Mouse (Mus musculus) forebrain, embryonic 15.5 days (tissue): ENCODE results near the gene Pld4. TPM values are rescaled to one million over a fixed set of nuclear protein-coding genes. Genes with fewer than 3 reads are reported as not detected.

ENCODE experiments used
- ATAC-seq: fragments of 200-750 bp; cut with Nextera tagmentation; replicated peaks from 2 replicates; pipeline ENCODE4 v1.8.0; 2017; ENCODE audit warnings: mild to moderate bottlenecking, moderate TSS enrichment, moderate library complexity
- H3K27ac ChIP-seq: fragments of 300-500 bp; sonication (generic); replicated peaks from 2 replicates; pipeline ENCODE4 v1.5.1; 2015; ENCODE audit warnings: mild to moderate bottlenecking, inconsistent platforms
- H3K27me3 ChIP-seq: fragments of 300-500 bp; sonication (generic); 2 replicates; pipeline ENCODE4 v1.6.1; 2015; ENCODE audit warnings: inconsistent platforms
- H3K36me3 ChIP-seq: fragments of 300-500 bp; sonication (generic); 2 replicates; pipeline ENCODE4 v1.6.1; 2015; ENCODE audit warnings: mild to moderate bottlenecking, inconsistent platforms
- H3K4me1 ChIP-seq: fragments of 300-500 bp; sonication (generic); 2 replicates; pipeline ENCODE4 v1.6.1; 2015; ENCODE audit warnings: inconsistent platforms
- H3K4me2 ChIP-seq: fragments of 300-500 bp; sonication (generic); replicated peaks from 2 replicates; pipeline ENCODE4 v1.6.1; 2015; ENCODE audit warnings: mild to moderate bottlenecking, inconsistent platforms
- H3K4me3 ChIP-seq: fragments of 300-500 bp; sonication (generic); 2 replicates; pipeline ENCODE4 v1.5.1; 2015; ENCODE audit warnings: mild to moderate bottlenecking, inconsistent platforms
- H3K9ac ChIP-seq: fragments of 300-500 bp; sonication (generic); replicated peaks from 2 replicates; pipeline ENCODE4 v1.6.1; 2015; ENCODE audit warnings: mild to moderate bottlenecking, inconsistent platforms
- H3K9me3 ChIP-seq: fragments of 300-500 bp; sonication (generic); 2 replicates; pipeline ENCODE4 v1.6.1; 2016; ENCODE audit warnings: inconsistent platforms
- WGBS: fragments of 180-500 bp; shearing (Covaris S2); methylation state at CpG from one replicate; pipeline ENCODE4 v1.1.7; 2015; ENCODE audit warnings: mixed read lengths; 5-methylcytosine and 5-hydroxymethylcytosine counted together
- polyA plus RNA-seq: library from polyadenylated mRNA; unstranded; fragments of >200 nt; fragmentation: Nextera tagmentation; extraction: Ambion mirVana; gene quantifications from 2 replicates; pipeline ENCODE4 v1.2.1, GENCODE M21; 2015

Gene Pld4
- polyA plus RNA-seq, 1 experiment from 2014 or later: 5.3 TPM

DNA sequence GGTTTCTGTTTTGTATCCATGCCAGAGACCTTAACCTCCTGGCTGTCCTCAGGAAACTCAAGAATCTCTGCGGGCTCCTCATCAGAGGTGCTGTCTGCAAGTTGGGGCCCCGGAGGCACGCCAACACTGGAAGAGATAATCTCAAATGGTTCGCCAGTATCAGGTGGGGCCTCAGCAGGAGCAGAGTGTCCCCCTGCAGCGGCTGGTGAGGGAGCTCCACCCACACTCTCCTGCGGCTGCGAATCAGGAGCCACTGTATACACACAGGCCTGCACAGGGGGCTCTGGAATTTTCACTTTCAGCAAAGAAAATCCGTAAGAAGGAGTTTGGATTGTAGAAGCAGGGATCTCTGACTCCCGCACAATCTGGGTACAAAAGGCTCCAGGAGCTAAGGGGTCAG lies 12.9 kb downstream of the Pld4 start:
- no peak for ATAC-seq
- Histone ChIP-seq H3K9me3 (no peaks in the 10 kb centered on the region), H3K27me3 (no peaks in the 10 kb centered on the region), H3K27ac (no peak overlapping the region), H3K36me3 (no peaks in the 10 kb centered on the region), H3K4me1 (no peaks in the 10 kb centered on the region), H3K9ac (no peak overlapping the region), H3K4me2 (no peak overlapping the region), H3K4me3 (no peak overlapping the region)
- WGBS: 41% methylated on average over 9 of the region's 9 CpGs

DNA sequence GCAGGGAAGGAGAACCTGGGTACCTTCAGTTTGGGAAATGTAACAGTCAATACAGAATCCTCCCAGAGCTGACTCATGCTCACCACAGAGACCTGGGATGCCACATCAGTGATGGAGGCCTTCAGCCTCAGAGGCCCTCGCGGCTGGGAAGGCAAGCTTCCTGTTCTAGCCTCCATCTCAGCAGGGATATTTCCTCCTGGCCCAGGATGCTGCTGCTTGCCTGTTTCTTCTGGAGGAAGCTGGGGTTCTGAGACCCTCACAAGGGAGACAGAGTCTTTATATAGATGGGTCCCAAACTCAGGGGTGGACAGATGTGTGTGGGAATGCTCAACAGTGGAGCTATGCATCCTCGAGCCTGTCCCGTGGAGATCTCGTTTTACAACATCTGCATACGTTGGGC lies 13.6 kb downstream of the Pld4 start:
- 94% methylated on average over 6 of the region's 6 CpGs for WGBS
- ATAC-seq: no peak
- H3K4me2 ChIP-seq: no peak overlapping the region

DNA sequence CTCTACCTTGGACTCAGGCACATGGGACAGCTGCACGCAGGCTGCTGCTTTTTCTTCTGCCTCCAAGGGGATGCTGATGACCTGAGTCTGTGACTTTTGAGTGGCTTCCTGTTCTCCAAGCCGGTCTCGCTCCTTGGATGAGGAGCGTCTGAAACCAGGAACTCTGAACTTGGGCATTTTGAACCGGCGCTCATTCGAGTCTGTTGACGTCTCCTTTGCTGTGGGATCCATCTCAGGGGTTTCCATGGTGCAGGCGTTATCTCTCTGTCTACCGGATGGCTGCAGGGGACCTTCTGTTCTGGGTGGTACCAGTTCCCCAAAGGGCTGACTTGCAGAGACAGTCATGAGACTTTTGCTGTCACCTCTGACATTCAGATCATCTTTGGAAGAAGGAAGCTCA lies 14.0 kb downstream of the Pld4 start:
- Histone ChIP-seq H3K4me3 (no peak overlapping the region), H3K4me2 (no peak overlapping the region), H3K4me1 (no peaks in the 10 kb centered on the region), H3K36me3 (no peaks in the 10 kb centered on the region), H3K9me3 (no peaks in the 10 kb centered on the region), H3K27ac (no peak overlapping the region), H3K9ac (no peak overlapping the region), H3K27me3 (no peaks in the 10 kb centered on the region)
- no peak for ATAC-seq
- 94% methylated on average over 10 of the region's 10 CpGs for WGBS

More for the DNA sequence above, 13.6 kb downstream of the Pld4 start:
- Histone ChIP-seq H3K4me1 (no peaks in the 10 kb centered on the region), H3K27ac (no peak overlapping the region), H3K9me3 (no peaks in the 10 kb centered on the region), H3K4me3 (no peak overlapping the region), H3K36me3 (no peaks in the 10 kb centered on the region), H3K27me3 (no peaks in the 10 kb centered on the region), H3K9ac (no peak overlapping the region)

DNA sequence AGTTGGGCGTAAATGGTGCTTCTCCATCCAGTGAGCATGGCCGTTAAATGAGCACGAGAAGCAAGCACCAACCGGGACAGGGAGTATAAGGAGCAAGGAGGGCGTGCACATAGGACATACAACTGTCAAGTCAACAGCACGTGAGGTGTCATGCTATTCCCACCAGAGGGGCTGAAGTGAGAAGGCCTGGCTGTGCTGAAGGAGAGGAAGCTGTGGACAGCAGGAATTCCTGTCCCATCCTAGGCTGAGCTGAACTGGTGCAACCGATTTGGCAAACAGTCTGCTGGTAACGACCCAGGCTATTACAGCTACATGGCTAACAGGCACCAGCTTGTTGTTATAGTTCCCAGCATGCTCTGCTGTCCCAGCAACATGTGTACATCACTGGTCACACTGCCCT lies 30.6 kb downstream of the Pld4 start:
- Histone ChIP-seq H3K27me3 (no peaks in the 10 kb centered on the region), H3K36me3 (no peaks in the 10 kb centered on the region), H3K9ac (no peak overlapping the region), H3K4me1 (peaks cover 6% of the 10 kb centered on the region; the same call in 1 of the 2 replicates), H3K4me2 (no peak overlapping the region), H3K27ac (no peak overlapping the region), H3K9me3 (no peaks in the 10 kb centered on the region), H3K4me3 (no peak overlapping the region)
- ATAC-seq: no peak
- 71% methylated on average over 8 of the region's 8 CpGs for WGBS

DNA sequence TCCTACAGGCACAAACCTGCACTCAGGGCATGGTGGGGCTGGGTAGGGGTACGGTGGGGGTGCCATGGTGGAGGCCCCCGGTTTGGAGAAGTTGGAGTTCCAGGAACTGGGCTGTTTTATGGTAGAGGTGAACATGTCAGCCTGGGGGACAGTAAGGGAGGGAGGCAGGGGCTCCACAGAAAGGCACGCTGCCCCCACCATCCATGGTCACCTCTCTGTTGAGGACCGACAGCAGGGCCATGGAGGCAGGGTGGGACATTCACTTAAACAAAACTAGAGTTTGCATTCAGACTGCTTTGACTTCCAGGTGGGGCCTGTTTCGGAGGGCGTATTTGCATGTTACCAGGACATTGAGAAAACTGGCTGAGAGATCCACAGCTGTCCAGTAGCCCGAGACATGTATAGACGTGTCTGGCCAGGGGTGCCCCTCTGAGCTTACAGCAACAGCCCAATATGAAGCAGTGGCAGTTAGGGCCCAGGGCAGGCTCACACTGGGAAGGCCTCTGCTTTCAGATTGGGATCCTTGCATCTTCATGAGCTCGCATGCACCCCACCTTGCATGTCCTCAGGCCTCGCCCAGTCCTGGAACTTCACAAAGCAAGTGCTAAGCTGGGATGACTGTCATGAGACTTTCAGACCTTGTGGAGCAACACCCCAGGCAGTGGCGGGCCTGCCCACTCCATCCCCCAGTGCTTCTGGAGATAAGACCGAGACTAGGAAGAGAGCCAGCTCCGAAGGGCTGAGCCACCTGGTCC lies 33.3 kb downstream of the Pld4 start:
- Histone ChIP-seq H3K4me2 (no peak overlapping the region), H3K27ac (no peak overlapping the region), H3K9me3 (no peaks in the 10 kb centered on the region), H3K9ac (no peak overlapping the region), H3K36me3 (no peaks in the 10 kb centered on the region), H3K27me3 (no peaks in the 10 kb centered on the region), H3K4me3 (no peak overlapping the region), H3K4me1 (peaks cover 18% of the 10 kb centered on the region)
- no peak for ATAC-seq
- 74% methylated on average over 13 of the region's 13 CpGs for WGBS

DNA sequence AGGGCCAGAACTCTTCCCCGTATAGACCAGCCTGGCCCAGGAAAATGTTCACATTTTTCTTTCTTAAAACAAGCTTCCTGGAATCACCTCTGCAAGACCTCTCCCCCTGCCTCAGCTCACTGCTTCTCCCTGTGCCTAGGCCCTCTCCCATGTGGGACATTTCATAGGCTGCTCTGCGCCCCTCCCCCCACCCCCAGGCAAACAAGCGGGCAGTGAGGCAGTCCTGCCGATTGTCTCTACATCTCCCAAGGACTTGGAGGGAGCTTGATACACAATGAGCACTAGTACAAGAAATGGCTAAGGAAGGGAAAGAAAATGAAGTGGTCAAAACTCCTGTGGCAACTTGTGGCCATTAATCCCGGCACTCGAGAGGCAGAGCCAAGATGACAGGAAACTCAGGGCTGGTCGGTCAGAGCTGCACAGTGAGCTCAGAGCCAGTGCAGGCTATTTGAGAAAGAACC lies 33.9 kb downstream of the Pld4 start:
- H3K4me3 ChIP-seq: no peak overlapping the region
- no peak overlapping the region for H3K4me2 ChIP-seq
- H3K9me3 ChIP-seq: no peaks in the 10 kb centered on the region
- 33% methylated on average over 7 of the region's 7 CpGs for WGBS
- no peak for ATAC-seq
- H3K27ac ChIP-seq: no peak overlapping the region
- no peaks in the 10 kb centered on the region for H3K36me3 ChIP-seq
- no peaks in the 10 kb centered on the region for H3K27me3 ChIP-seq
- H3K9ac ChIP-seq: no peak overlapping the region
- peaks cover 18% of the 10 kb centered on the region for H3K4me1 ChIP-seq

DNA sequence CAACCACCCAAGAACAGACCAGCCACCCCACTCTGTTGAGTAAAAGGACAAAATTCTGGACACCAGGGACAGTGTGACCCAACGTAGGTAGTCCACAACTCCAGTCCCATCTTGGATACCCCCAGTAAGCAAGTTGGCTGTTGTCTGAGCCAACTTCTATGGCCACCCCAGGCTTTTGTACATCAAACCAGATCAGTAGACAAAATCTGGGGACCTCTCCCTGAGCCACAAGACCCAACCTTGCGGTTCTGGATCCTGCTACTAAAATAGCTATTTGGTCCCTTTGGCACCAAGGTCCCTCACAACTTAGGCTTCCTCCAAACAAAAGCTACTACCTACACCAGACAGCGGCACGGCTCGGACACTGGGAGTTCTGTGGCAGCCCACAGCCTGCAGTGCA lies 34.5 kb downstream of the Pld4 start:
- Histone ChIP-seq H3K9me3 (no peaks in the 10 kb centered on the region), H3K27ac (no peak overlapping the region), H3K4me3 (no peak overlapping the region), H3K36me3 (no peaks in the 10 kb centered on the region), H3K9ac (no peak overlapping the region), H3K27me3 (no peaks in the 10 kb centered on the region), H3K4me1 (peaks cover 18% of the 10 kb centered on the region), H3K4me2 (no peak overlapping the region)
- WGBS: 88% methylated on average over 5 of the region's 5 CpGs
- ATAC-seq: no peak

DNA sequence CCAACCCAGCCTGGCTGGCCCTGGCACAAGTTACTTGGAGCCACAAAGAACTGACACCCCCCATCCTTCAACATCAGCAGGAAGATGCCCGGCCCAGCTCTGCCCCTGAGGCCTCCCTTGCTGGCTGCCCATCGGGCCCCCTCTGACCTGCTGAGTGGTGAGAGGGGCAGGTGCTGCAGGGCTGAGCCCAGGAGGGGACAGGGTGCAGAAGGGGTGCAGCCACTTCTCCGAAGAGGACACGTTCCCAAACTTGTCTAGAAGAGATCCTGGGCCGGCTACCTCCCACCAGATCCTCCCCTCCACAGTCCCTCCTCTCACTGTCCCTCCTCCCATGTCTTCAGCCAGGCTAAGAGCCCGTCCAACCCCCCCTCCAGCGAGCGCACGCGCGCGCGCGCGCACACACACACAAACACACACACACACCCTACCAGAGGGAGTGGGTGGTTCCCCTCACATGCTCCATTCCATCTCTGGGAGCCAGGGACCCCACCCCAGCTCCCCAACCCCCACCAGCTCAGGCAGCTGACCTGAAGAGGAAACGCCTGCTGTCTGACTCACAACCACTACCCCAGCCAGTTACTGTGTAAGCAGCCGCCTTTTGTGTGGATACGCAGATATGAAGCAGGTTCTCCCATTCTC lies 35.1 kb downstream of the Pld4 start:
- 73% methylated on average over 18 of the region's 18 CpGs for WGBS
- Histone ChIP-seq H3K27me3 (peaks cover under 1% of the 10 kb centered on the region; the same call in 1 of the 2 replicates), H3K9ac (no peak overlapping the region), H3K9me3 (no peaks in the 10 kb centered on the region), H3K36me3 (no peaks in the 10 kb centered on the region), H3K4me2 (no peak overlapping the region), H3K4me1 (peaks cover 19% of the 10 kb centered on the region), H3K4me3 (no peak overlapping the region), H3K27ac (no peak overlapping the region)
- no peak for ATAC-seq

DNA sequence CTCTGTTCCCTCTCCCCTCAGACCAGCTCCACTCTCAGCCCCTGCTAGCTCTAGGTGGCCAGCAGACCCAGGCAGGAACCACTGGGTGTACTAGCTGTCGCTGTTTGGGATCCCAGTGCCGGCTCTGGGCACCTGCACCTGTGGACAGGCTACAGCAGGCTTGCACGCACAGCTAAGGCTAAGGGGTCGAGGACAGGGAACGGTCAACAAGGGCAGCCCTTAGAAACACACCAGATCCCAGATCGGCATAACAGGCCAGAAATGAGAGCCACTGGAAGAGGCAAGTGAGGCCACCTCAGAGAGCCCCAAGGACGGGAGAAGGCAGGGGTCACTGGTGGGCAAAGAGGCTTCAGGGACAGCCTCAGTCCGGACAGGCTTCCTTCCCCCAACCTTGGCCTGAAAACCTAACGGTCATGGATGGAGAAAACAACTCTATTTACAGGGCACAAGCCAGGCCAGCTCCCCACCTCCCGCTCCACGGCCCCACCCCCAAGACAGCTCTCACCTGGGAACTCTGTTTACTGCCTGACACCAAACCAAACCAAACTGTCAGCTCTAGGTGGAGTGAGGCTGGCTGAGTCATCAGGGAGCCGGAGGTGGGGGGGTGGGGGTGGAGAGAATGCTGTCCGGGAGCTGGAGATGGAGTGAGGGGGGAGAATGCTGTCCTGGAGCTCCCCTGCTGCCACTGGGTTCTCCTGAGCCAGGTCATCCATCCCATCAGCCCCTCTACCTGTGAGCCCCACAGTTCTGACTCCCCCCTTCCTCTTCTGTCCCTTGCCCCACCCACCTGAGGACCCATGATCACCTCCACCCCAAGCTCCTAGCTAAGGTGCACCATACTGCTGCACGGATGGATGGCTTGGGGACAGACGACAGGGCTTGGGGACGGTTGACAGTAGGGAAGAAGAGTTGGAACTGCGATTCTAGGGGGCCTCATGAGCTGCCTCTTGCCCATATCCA lies 36.4 kb downstream of the Pld4 start:
- Histone ChIP-seq H3K27me3 (peaks cover 13% of the 10 kb centered on the region; the same call in 1 of the 2 replicates), H3K4me1 (peaks cover 25% of the 10 kb centered on the region), H3K9ac (no peak overlapping the region), H3K4me2 (no peak overlapping the region), H3K4me3 (no peak overlapping the region), H3K27ac (no peak overlapping the region), H3K9me3 (no peaks in the 10 kb centered on the region), H3K36me3 (no peaks in the 10 kb centered on the region)
- no peak for ATAC-seq
- 53% methylated on average over 17 of the region's 17 CpGs for whole genome bisulfite sequencing

DNA sequence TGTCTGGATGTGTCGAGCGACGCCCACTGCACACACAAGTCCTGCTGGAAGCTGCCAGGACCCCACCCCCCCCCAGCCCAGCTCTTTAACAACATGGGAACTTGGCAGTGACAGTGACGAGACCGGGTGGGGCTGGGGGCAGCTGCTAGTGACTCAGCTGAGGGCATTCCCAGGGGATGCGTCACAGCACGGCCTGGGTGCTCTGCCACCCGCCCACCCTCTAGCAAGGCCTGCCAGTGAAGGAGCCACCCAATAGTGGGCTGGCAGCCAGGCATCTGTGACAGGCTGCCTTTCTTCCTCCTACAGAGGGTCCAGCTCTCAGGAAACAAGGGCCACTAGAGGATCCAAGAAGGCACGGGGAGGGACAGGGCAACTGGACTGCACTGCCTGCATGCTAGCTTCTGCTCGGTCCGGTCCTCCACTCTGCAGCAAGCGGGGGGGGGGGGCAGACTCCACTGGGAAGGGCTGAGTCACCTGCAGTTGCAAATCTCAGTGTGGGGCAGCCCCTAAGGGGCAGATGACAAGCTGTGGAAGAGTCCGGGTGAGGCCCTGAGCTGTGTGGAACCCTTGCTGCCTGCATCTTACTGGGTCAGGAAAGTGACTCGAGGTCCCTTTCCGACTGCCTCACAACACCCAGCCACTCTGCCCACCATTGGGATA lies 37.3 kb downstream of the Pld4 start:
- H3K36me3 ChIP-seq: no peaks in the 10 kb centered on the region
- ATAC-seq: no peak; the same call in 1 of the 2 replicates
- no peak overlapping the region for H3K4me3 ChIP-seq
- H3K27ac ChIP-seq: no peak overlapping the region
- WGBS: 61% methylated on average over 15 of the region's 15 CpGs
- H3K9me3 ChIP-seq: no peaks in the 10 kb centered on the region
- H3K4me2 ChIP-seq: no peak overlapping the region
- peaks cover 28% of the 10 kb centered on the region for H3K4me1 ChIP-seq
- H3K27me3 ChIP-seq: peaks cover 14% of the 10 kb centered on the region; the same call in 1 of the 2 replicates
- no peak overlapping the region for H3K9ac ChIP-seq

DNA sequence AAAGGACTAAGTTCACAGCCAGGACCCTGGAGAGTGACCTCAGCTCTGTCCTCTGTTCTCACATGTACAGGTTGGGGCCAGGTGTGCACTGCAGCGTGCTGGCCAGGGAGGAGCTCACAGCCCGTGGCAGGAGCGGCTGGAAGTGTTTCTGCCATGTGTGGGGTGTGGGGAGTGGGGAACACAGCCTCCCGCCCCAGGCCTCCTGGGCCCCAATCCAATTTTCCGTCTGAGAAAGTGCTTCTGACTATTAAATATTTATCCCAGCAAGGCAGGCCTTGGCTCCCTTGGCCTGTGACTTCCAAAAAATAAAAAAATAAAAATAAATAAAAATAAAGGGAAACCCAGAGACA lies 37.9 kb downstream of the Pld4 start:
- 31% methylated on average over 5 of the region's 5 CpGs for WGBS
- Histone ChIP-seq H3K4me3 (no peak overlapping the region), H3K27ac (no peak overlapping the region), H3K9ac (no peak overlapping the region), H3K9me3 (no peaks in the 10 kb centered on the region), H3K4me1 (peaks cover 28% of the 10 kb centered on the region), H3K27me3 (peaks cover 14% of the 10 kb centered on the region; the same call in 1 of the 2 replicates), H3K36me3 (no peaks in the 10 kb centered on the region), H3K4me2 (no peak overlapping the region)
- ATAC-seq: no peak
